Mouse (Mus musculus): ENCODE data around the gene Slc22a1. TPM values are rescaled to one million over a fixed set of nuclear protein-coding genes. Genes with fewer than 3 reads are reported as not detected.

Gene Slc22a1
- total and polyA plus RNA-seq, 3 experiments, result 0.64 to 1.1 (median 0.76) TPM

DNA sequence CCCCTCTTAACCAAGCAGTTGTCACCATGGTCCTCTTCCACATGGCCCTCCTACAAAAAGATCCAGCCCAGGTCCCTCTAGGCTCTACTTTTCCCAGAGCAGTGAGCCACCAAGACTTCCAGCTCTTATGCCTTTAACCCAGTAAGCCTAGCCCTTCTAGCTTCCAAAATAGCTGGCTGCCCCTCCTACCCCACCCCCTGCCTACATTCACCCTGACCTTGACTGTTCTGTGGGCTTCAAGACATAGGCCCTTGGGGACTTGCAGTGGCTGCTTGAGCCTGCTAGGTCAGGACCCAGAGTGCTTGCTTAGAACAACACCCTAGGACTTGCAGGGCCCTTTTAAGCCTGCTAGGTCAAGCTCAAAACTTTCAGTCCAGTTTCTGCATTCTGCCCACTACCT is 68.4 kb downstream of the Slc22a1 start:
- Histone ChIP-seq H3K9me3 (replicated peaks; ENCODE audit: low read length) (no peaks in the 10 kb centered on the region), H3K27ac (ENCODE audit: insufficient read depth, low read depth) (no peak overlapping the region), H3K4me3 (replicated peaks in 1 of 3; ENCODE audit: low read depth in 2 of 3, low read length in 2 of 3, poor library complexity in 1 of 3) (no peak overlapping the region), H3K4me1 (ENCODE audit: control insufficient read depth in 1 of 2, insufficient read depth in 2 of 2) (no peaks in the 10 kb centered on the region), H3K4me2 (ENCODE audit: insufficient read depth, low read depth, poor library complexity, severe bottlenecking) (no peak overlapping the region), H3K79me2 (replicated peaks; ENCODE audit: control insufficient read depth, extremely low read depth, insufficient read depth, poor library complexity, severe bottlenecking) (no peaks in the 10 kb centered on the region), H3K9ac (ENCODE audit: insufficient read depth, low read depth) (no peak overlapping the region), H3K36me3 (replicated peaks in 1 of 2; ENCODE audit: control insufficient read depth in 1 of 2, insufficient read depth in 1 of 2, low read length in 1 of 2) (no peaks in the 10 kb centered on the region), H3K27me3 (replicated peaks) (no peaks in the 10 kb centered on the region)
- in situ Hi-C loops (cut with MboI; ENCODE audit: low pct_ligation_motif_present, low pct_unique_long_range_greater_than_20kb, low sequenced_read_pairs) (no loop called here), dilution Hi-C loops (cut with MboI; ENCODE audit: extremely low pct_ligation_motif_present, extremely low pct_unique_long_range_greater_than_20kb, low sequenced_read_pairs) (no loop called here)
- TF ChIP-seq CTCF (conservative IDR thresholded peaks at IDR 0.05 in 1 of 2, IDR thresholded peaks at IDR 0.05 in 1 of 2; ENCODE audit: low read depth in 2 of 2, low read length in 2 of 2) (no peak), E2F4 (IDR thresholded peaks at IDR 0.05; ENCODE audit: insufficient replicate concordance, low read depth, low read length) (no peak), ELF1 (IDR thresholded peaks at IDR 0.05; ENCODE audit: low read depth, low read length) (no peak), BHLHE40 (IDR thresholded peaks at IDR 0.05; ENCODE audit: low read depth, low read length) (no peak), USF2 (conservative IDR thresholded peaks at IDR 0.05; ENCODE audit: low read depth, low read length) (no peak), UBTF (IDR thresholded peaks at IDR 0.05; ENCODE audit: low read depth, low read length) (no peak), POLR2AphosphoS2 (IDR thresholded peaks at IDR 0.05; ENCODE audit: low read depth, low read length) (no peak), RAD21 (IDR thresholded peaks at IDR 0.05; ENCODE audit: low read depth, low read length) (no peak), MYC (IDR thresholded peaks at IDR 0.05; ENCODE audit: low read depth, low read length) (no peak), TBP (conservative IDR thresholded peaks at IDR 0.05; ENCODE audit: low read depth, low read length) (no peak)
- no peak for DNase-seq (ENCODE audit: extremely low read depth)

DNA sequence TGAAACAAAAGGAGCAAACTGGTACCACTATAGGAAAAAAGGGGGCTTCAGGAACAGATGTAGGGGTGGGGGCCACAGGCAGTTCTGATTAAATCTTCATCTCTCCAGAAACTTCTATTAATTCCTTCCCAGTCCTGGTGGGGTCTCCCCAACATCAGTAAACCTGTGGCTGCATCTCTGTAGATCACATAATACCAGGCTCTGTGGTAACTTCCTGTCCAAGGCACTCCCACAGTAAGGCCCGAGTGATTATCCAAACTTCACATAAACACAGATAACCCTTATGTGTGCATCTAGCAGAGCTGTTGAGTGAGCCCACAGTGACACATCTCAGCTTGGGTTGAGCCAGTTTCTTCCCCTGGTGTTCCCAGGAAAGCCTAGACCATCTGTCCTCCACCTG is 69.0 kb downstream of the Slc22a1 start:
- Histone ChIP-seq H3K79me2 (replicated peaks; ENCODE audit: control insufficient read depth, extremely low read depth, insufficient read depth, poor library complexity, severe bottlenecking) (no peaks in the 10 kb centered on the region), H3K4me1 (ENCODE audit: control insufficient read depth in 1 of 2, insufficient read depth in 2 of 2) (no peaks in the 10 kb centered on the region), H3K27ac (ENCODE audit: insufficient read depth, low read depth) (no peak overlapping the region), H3K9ac (ENCODE audit: insufficient read depth, low read depth) (no peak overlapping the region), H3K4me2 (ENCODE audit: insufficient read depth, low read depth, poor library complexity, severe bottlenecking) (no peak overlapping the region), H3K27me3 (replicated peaks) (no peaks in the 10 kb centered on the region), H3K4me3 (replicated peaks in 1 of 3; ENCODE audit: low read depth in 2 of 3, low read length in 2 of 3, poor library complexity in 1 of 3) (no peak overlapping the region), H3K9me3 (replicated peaks; ENCODE audit: low read length) (no peaks in the 10 kb centered on the region), H3K36me3 (replicated peaks in 1 of 2; ENCODE audit: control insufficient read depth in 1 of 2, insufficient read depth in 1 of 2, low read length in 1 of 2) (no peaks in the 10 kb centered on the region)
- dilution Hi-C loops (cut with MboI; ENCODE audit: extremely low pct_ligation_motif_present, extremely low pct_unique_long_range_greater_than_20kb, low sequenced_read_pairs) (no loop called here), in situ Hi-C loops (cut with MboI; ENCODE audit: low pct_ligation_motif_present, low pct_unique_long_range_greater_than_20kb, low sequenced_read_pairs) (no loop called here)
- DNase-seq (ENCODE audit: extremely low read depth), result no peak
- no peak for TF ChIP-seq JUN (IDR thresholded peaks at IDR 0.05; ENCODE audit: insufficient read depth, low read depth, low read length)
- TF ChIP-seq JUND (conservative IDR thresholded peaks at IDR 0.05; ENCODE audit: low read depth, low read length), result no peak
- no peak for TF ChIP-seq MAX (IDR thresholded peaks at IDR 0.05; ENCODE audit: low read length)
- TF ChIP-seq MYC (IDR thresholded peaks at IDR 0.05; ENCODE audit: low read depth, low read length), result no peak
- TF ChIP-seq MAZ (IDR thresholded peaks at IDR 0.05; ENCODE audit: low read depth, low read length), result no peak
- no peak for TF ChIP-seq CHD2 (IDR thresholded peaks at IDR 0.05; ENCODE audit: low read length)
- TF ChIP-seq MXI1 (IDR thresholded peaks at IDR 0.05; ENCODE audit: low read depth, low read length), result no peak
- no peak for TF ChIP-seq POLR2AphosphoS2 (IDR thresholded peaks at IDR 0.05; ENCODE audit: low read depth, low read length)
- TF ChIP-seq TBP (conservative IDR thresholded peaks at IDR 0.05; ENCODE audit: low read depth, low read length), result no peak
- TF ChIP-seq ZMIZ1 (IDR thresholded peaks at IDR 0.05; ENCODE audit: low read depth, low read length), result no peak
- no peak for TF ChIP-seq E2F4 (IDR thresholded peaks at IDR 0.05; ENCODE audit: insufficient replicate concordance, low read depth, low read length)
- TF ChIP-seq POLR2A (IDR thresholded peaks at IDR 0.05; ENCODE audit: low read depth, low read length), result no peak
- no peak for TF ChIP-seq HCFC1 (IDR thresholded peaks at IDR 0.05; ENCODE audit: low read depth, low read length)
- TF ChIP-seq CTCF (conservative IDR thresholded peaks at IDR 0.05 in 1 of 2, IDR thresholded peaks at IDR 0.05 in 1 of 2; ENCODE audit: low read depth in 2 of 2, low read length in 2 of 2), result no peak
- no peak for TF ChIP-seq EP300 (IDR thresholded peaks at IDR 0.05; ENCODE audit: low read length)
- TF ChIP-seq ZKSCAN1 (IDR thresholded peaks at IDR 0.05; ENCODE audit: borderline replicate concordance, low read depth, low read length), result no peak
- TF ChIP-seq ELF1 (IDR thresholded peaks at IDR 0.05; ENCODE audit: low read depth, low read length), result no peak
- TF ChIP-seq GABPA (IDR thresholded peaks at IDR 0.05; ENCODE audit: insufficient replicate concordance, low read depth, low read length), result no peak
- no peak for TF ChIP-seq MAFK (IDR thresholded peaks at IDR 0.05; ENCODE audit: insufficient replicate concordance, low read length)

All from CH12.LX (cell line).